Mouse (Mus musculus) liver, postnatal 0 days (tissue): ENCODE results near the gene 1600002K03Rik.

ENCODE experiments used
- CTCF ChIP-seq: sonication (generic); IDR thresholded peaks from 2 replicates; pipeline ENCODE4 v1.5.1; 2016; ENCODE audit warnings: antibody characterized with exemption, low read depth
- EP300 ChIP-seq: IDR thresholded peaks from 2 replicates; pipeline ENCODE4 v1.6.1; 2016; ENCODE audit warnings: antibody characterized with exemption, low read depth, mild to moderate bottlenecking

- TF ChIP-seq CTCF (no peak), EP300 (no peak)
These were observed 15.4 kb upstream of the 1600002K03Rik start for GRCm38 (mm10) chr10:80157141-80157929.
